Mouse (Mus musculus): ENCODE data around the gene Vwa8.

Gene Vwa8

DNA sequence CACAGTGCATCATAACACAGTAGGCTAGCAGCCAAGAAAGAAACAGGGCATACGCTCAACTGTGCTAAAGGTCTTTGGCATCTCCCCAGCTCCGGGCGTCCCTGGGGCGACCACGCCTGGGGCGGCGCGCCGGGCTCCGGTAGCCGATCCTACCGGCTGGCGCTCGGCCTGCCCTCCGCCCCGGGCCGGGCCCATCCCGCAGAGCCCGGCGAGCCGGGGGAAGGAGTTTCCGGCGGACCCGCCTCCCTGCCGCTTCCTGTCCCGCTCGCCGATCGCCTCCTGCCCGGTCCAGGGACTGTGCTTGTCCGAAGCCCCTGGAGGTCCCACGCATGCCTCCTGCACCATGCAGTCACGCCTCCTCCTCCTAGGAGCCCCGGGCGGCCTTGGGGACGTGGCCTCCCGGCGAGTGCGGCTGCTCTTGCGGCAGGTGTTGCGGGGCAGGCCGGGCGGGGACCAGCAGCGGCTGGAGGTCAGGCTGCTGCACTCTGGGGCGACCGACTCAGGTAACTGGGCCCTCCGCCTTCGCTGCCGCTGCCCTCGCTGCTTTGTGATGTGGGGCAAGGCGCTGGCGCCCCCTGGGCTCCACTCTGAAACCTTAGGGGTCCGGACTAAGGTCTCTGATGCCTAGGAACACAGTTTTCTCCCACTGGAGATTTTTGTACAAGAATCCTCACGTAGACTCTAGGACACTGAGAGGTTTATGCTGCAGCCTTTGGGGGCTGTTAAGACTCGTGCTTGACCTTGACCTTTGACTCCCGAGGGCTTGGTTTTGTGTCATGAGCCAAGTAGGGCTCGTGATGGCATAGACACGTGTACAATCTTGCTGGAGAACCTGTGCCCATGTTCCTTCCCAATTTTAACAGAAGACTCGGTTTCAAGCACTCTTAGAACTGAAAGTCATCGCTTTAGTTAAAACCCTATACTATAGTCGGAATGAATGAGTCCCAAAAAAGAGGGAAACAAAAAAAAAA, at the start of gene Vwa8:
Vwa8 (plus strand) TSS at position 112 of the 971 bp plus-strand sequence.
- peak; percentile 51 to 60 for DNase-seq (ENCODE audit: low spot score in 2 of 2)

DNA sequence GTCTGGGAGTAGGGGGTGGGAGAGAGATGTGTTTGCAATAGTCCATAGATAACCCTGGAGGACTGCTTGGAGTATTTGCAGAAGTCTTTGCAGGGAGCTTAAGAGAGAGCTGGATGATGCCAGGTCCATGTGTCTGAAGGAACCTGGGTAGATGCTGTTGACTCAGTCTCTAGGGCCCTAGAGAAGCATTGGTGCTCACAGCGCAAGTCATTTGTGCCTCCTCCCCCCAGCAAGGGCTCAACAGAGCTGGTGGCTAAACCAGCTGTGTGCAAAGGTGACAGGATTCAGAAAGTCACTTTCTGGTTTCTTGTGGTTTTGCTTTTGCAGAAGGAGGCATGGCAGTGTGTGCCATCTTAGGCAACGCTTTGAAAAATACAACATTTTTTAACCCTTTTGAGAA, 46.5 kb upstream of the Vwa8 start:
- no peak for DNase-seq (ENCODE audit: low spot score in 2 of 2)

DNA sequence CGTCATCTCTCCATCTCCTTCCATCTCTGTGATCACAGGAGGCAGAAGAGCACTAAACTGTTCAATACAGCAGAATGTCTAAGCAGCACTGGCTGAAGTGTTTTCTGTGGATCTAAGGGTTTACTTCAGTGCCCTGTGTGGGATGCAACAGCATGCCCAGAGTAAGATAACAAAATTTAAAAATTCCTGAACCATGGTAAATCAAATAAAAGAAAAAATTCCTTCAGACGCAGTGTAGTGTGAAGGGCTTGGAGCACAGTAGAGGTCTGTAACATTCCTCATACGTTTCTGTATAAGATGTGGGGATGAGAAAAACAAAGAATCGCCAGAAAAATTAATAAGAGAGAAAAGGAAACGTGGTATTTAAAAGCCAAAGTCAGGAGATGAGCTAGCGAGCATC, 44.9 kb upstream of the Vwa8 start:
- DNase-seq (ENCODE audit: low spot score in 2 of 2), result no peak

DNA sequence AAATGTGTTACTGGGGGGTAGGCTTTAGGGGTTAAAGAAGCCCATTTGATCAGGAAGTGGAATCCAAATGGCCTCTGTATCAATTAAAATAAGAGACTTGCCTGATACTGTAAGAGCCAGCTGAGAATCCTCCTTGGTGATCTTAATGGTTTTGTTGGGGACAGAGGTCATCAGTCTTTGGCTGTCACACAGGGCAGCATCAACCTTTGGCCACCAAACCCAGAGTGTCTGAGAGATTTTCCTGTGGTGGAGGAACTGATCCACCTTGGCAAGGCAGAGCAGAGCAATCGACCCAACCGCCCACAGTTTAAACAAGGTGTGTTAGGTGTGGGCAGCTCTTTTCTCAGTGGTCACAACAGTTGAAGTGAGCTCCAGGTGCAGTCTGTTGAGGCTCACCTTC, 36.0 kb upstream of the Vwa8 start:
- DNase-seq (ENCODE audit: low spot score in 2 of 2), result no peak

DNA sequence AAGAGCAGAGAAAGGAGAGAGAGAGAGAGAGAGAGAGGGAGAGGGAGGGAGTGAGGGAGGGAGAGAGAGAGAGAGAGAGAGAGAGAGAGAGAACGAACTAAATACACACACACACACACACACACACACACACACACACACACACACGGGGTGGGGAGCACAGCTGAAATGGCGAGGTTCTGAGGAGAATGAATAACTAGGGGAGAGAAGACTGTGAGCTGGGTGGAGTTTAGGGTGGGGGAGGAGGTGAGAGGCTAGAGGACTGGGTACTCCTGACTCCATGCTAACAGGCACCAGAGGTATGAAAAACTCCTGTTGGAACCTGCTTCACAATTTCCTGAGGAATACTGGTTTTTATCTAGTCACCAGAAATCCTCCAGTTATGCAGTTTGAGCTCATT, 32.4 kb upstream of the Vwa8 start:
- DNase-seq (ENCODE audit: low spot score in 2 of 2), result no peak

DNA sequence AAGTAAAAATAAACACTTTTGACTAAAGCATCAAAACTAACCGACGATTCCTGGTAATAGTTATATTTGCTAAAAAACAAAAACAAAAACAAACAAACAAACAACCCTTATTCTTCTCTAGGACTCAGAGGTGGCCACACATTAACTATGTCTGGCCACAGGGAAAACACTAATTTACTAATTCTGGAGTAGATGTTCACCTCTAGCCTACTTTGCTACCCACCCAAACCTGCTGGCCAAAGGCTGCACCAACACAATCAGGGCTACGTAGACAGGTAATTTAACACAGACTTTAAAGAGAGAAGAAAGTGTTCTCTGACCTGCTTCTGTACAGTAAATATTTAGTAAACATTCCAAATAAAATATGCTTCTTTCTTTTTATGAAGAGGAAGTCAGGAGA, 31.2 kb upstream of the Vwa8 start:
- no peak for DNase-seq (ENCODE audit: low spot score in 2 of 2)

DNA sequence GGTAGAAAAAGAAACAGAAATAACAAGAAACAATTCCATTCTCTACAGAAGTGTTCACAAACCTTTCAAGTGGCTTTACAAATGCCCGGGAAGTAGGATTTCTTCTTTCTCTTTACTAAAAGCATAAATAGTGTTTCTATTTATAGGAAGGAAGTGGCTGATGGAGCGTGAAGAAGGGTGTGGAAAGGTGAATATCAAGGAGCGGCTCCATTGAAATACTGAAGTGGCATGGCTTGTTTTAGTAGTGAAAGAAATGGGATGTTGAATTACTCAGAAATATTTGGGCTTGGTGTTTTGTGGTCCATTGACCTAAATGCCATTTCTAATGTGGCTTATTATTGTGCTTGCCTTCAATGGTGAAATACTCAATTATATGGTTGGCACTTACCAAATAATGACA, 30.4 kb upstream of the Vwa8 start:
- DNase-seq (ENCODE audit: low spot score in 2 of 2), result no peak

DNA sequence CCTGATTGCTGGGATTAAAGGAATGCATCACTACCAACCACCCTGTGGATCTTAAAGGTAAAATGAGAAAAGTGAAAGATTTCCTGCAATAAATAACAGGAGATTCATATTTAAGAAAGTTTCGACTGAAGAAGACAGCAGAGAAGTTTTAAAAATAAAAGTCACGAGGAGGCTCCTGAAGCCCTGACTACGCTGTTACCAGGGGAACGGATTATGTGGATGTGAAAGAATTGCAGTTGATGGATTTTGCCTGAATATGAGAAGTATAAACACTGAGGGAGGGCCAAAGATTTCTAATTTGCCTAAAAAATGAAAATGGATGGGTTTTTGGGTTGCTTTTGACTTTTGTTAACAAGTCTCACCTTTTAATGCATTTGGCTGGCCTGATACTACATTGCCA, 24.8 kb upstream of the Vwa8 start:
- DNase-seq (ENCODE audit: low spot score in 2 of 2), result no peak

DNA sequence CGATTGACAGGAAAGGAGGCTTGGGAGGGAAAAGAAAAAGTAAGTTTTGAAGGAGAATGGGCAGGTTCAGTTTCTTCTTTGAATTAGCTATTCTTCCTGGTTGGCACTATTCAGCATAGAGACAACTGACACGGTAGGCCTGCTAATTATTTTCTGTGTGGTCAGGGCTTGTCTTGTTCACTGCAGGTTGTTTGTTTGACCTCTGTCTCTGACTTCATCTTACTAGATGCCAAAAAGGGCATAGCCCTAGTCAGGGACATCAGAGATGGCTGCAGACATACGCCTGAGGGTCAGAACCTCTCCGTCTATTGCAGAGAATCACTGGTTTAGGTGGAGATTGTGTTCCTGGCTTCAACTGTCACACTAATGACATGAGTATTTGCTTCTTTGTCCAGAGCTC, 24.3 kb upstream of the Vwa8 start:
- DNase-seq (ENCODE audit: low spot score in 2 of 2), result no peak

DNA sequence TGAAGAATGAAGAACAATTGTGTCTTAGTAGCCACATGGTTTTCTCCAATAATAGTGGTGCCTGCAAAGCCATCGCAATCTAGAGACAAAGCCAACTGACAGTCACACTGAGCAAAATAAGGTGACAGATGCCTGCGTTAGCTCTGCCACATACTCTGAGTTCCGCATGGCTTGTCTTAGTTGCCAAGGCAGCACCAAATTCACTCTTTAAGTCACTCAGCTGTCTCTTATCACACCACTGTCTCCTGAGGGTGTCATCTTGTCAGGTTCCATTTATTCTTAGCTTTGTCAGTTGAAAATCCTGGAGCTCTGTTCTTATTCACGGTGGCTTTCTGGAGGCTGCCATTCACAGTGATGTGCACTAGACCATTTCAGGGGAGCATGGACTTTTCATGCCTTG, 17.7 kb upstream of the Vwa8 start:
- DNase-seq (ENCODE audit: low spot score in 2 of 2), result no peak

DNA sequence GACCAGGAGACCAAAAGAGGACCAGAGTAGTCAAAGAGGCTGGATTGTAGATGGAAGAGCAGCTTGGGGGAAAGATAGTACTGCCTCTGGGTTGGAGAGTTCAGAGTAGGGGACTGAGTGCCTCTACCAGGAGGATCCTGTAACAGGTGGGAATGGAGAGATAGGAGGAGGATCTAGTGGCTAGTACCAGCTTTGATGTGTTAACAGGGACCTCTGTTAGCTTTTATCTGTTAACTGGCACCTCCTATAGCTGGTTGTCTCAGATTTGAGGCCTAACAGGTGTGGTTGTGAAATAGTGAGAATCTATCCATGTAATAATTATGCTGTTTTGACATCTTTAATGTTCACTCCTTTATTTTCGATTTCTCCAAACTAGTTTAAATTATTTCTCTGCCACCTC, 904 bp upstream of the Vwa8 start:
- DNase-seq (ENCODE audit: low spot score in 2 of 2), result no peak

DNA sequence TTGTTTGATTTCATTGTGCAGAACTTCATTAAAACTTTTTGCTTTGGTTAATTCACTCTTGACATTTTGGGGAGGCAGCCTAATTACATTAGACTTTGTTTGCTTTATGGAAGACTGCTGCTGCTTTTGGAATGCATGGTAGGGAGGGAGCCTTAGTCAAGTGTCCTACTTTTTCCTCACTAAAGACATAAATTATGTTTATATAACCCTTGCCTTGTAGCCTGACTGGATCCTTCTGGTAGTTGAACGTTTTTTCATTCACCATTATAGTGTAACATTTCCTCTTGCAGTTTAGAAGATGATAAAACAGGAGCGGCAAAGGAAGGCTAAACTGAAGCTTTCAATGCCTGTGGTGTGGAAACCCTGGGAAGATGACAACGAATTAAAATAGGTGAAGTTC, 375 bp upstream of the Vwa8 start:
- no peak for DNase-seq (ENCODE audit: low spot score in 2 of 2)

DNA sequence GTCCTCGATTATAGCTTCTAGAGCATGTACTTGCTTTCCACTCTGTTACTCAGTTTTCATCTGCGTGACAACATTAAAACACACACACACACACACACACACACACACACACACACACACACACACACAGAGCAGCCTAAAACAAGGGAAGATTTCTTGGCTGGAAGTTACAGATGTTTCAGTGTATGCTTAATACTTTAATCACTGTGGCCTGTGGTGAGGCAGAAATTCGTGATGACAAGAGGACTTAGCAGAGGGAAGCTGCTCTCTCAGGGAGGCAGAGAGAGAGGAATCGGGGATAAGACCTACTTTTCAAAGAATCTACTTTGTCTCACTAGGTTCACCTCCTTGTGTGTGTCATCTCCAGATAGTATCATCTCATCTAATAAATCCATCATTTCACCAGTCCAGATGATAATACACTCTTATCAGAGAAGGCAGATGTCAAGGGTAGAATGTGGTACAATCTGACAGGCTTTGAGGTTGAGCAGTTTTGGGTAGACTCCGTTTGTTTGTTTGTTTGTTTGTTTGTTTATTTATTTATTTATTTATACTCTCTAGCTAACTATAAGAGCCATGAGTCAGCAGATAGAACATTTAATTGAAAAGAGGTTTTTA, 1.2 kb downstream of the Vwa8 start:
- DNase-seq (ENCODE audit: low spot score in 2 of 2), result no peak

DNA sequence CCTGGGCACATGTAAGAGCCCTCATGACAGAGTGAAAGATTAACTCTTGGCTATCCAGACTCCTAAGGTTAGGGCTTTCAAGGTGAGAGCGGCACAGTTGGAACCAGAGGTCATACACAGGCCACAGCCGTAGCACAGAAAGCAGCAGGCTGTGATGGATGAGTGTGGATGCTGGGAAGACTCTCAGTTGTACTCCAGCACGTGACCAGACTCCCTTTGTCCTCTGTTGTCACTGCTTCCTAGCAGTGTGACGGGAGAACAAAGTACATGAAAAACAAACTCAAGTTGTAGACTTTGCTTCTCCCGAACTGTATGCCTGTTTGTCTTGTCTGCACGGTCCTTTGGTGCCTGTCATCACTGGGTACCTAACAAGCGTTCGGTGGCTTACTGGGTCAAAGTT, 1.8 kb downstream of the Vwa8 start:
- DNase-seq (ENCODE audit: low spot score in 2 of 2), result no peak

DNA sequence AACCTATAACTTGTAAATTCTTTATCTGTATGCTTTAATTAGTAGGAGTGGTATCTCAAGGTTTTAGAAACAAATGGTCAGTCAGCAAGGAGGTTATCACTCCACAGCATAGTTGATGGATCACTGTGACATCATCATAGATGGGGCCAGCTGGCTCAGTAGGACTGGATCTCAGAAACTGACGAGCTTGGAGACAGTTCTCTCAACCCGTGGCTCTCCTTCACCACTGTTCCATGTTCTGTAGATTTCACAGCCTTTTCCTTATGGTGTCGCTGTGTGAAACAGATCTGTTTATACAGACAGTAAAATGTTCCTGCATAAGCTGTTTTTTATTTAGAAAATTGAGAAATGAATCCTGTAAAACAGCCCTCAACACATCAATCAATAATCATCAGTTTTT, 2.5 kb downstream of the Vwa8 start:
- DNase-seq (ENCODE audit: low spot score in 2 of 2), result no peak

DNA sequence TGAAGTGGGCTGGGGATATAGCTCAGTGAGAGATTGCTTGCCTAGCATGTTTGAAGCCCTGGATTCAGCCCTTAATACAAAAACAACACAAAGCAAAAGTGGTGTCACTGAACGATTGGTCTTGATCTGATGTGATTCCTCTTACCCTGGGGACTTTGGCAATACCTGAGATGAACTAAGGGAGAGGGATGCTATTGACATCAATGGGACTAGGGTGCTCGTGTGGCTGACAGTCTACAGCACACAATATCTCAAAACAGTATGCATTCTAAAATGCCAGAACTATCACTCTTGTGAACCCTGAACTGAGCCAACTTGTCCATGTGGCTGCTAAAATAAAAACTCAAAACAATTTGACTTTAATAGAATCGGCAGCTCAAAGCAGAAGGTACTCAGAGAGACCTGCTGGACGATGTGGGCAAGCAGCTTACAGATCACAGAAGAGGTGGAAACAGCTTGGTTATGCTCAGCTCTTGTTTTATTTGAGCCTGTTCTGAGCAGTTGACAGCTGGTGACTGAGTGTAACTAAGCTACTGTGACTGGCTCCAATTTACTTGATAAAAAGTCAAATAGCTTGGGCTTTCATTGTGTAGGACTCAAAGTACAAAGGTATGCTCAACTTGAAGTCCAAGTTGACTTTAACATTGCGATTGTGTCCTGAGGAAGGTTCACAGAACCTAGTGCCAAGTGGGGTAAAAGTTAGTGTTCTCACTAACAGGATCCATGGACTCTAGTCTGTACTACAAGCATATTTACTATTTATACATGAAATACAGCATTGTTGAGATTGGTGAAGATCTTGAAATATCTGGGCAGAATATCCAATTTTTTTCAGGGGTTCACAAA, 3.8 kb downstream of the Vwa8 start:
- DNase-seq (ENCODE audit: low spot score in 2 of 2), result no peak

DNA sequence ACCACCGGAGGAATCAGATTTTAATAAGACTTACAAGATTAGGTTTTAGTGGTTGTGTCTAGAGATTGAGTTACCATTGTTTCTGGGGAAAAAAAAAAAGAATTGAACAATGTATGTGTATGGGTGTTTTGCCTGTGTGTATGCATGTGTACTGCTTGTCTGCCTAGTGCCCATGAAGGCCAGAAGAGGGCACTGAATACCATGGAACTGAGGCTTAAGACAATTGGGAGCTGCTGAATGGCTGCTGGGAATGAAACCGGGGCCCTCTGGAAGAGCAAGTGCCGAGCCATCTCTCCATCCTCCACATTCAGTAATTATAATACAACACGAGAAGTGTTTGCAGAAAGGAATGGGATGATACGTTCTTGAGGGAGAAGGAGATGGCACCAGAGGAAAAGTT, 12.3 kb downstream of the Vwa8 start:
- DNase-seq (ENCODE audit: low spot score in 2 of 2), result no peak

DNA sequence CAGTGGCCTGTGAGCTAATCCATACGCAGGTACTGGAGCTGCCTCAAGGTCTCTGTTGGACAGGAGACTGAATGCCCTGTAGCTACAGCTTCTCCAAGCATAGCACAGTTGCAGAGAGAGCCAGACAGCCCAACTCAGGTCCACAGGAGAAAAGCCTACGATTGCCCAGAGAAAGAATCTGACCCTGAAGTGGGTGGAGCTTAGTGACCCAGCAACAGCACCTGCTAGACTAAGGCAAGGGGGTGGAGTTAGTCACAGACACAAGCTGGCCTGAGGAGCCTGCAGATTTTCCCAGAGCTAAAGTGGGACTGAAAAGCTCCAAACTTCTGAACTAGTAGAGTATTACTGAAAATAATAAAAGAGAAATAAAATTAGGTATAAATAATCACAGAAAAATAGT, 21.2 kb downstream of the Vwa8 start:
- DNase-seq (ENCODE audit: low spot score in 2 of 2), result no peak

DNA sequence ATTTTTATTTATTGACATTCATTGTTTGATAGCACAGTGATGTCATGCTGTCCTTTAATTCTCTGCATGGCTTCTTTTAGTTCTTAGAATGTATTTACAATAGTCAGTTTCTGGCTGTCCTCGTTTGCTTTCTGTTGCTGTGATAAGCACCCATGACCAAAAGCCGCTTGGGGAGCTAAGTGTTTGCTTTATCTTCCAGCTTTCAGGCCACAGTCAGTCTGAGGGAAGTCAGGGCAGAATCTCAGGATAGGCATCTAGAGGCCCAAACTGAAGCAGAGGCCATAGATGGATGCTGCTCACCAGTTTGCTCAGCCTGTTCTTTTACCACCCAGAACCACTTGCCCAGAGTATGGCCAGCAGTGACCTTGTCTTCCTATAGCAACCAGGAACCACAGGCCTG, 28.3 kb downstream of the Vwa8 start:
- no peak for DNase-seq (ENCODE audit: low spot score in 2 of 2)

DNA sequence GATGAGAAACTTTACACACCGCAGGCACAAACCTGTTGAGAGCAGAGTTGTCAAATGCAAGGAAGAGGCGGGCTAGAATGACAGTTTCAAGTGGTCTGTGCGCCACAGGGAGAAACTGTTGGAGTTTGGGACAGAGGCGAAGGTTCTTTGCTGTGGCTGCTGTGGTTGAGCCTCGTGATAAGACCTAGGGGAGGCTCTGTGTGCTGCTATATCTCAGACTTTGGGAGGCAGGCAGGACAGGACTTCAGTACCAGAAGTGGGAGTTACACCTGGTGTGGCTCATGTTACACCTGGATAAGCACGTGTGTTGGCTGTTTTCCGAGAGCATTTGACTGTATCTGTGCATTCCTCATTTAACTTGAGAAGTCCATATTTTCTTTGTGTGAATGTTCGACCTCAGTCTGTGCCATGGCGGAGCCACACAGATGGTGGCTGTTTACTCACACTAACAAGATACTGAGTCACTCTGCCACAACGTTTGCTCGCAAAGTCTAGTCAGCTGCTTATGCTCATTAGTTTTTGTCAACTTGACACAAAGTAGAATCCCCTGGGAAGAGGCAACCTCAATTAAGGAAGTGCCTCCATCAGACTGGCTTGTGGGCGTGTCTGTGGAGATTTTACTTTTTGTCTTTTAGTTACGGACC, 29.7 kb downstream of the Vwa8 start:
- no peak for DNase-seq (ENCODE audit: low spot score in 2 of 2)

DNA sequence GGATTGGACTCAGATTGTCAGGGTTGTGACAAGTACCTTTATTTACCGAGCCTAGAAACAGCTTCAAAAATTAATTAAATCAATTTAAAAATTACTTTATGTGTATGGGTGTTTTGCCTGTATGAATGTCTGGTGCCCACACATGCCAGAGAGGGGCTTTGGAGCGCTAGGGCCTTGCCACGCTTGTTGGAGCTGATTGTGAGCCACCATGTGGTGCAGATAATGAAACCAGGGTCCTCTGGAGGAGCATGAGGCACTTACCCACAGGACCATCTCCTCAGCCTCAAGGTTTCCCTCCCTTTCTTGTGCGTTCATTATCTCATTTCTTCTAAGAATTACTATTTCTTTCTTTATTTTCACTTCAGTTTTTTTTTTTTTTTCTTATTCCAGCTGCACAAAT, 32.0 kb downstream of the Vwa8 start:
- DNase-seq (ENCODE audit: low spot score in 2 of 2), result no peak

DNA sequence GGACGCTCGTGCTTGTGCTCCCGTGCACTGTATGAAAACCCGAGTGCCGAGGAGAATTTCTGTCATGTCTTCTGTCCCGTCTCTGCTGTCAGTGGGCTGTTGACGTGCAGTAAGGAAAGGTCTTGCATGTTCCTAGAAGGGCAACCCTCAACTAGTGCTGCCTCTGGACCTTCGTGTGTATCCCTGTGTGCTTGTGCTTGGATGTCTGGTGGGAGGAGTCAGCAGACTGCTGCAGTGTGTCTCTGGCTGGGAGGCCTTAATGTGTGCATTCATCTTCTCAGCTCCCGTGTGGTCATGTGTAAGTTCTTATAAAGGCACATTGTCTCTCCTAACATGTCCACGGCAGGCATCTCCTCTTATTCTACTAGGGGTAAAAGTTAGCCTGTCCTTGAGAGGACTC, 32.7 kb downstream of the Vwa8 start:
- no peak for DNase-seq (ENCODE audit: low spot score in 2 of 2)

Measured in frontal cortex, postnatal 25 days (tissue).